ENCODE assay signal across 16 mouse cellular contexts in genomic region chr12:90694135-90694534, GRCm38 (mm10). TPM values are rescaled to one million over a fixed set of nuclear protein-coding genes. Genes with fewer than 3 reads are reported as not detected.
"Had no signal": no experiment of that assay in that cellular context is flagged by ENCODE, and none has a peak within 500 bp of the region (broad histone marks: within the 10 kb centered on the region; RNA-seq: fewer than 3 reads in every experiment).

No protein-coding gene starts in this region.

- H3K4me2 ChIP-seq: liver, embryonic 11.5 days; liver, embryonic 15.5 days; midbrain, embryonic 11.5 days had no signal

- ATAC-seq: intestine, postnatal 0 days had no signal

- H3K4me1 ChIP-seq: liver, embryonic 15.5 days had no signal

- H3K4me3 ChIP-seq: layer of hippocampus, adult 2 months; liver, embryonic 15.5 days had no signal

- H3K9me3 ChIP-seq: liver, embryonic 15.5 days had no signal

- H3K36me3 ChIP-seq: liver, embryonic 15.5 days had no signal

- DNase-seq: kidney, adult 2 months; kidney, postnatal 25 days; layer of hippocampus, adult 9-11 months; lung, adult 18-20 months; lung, postnatal 36 days; midbrain, embryonic 14.5 days; thymus, adult 2 months; thymus, postnatal 14 days; thymus, postnatal 4 days had no signal

- H3K27me3 ChIP-seq: liver, embryonic 15.5 days had no signal

- H3K9ac ChIP-seq: liver, embryonic 15.5 days had no signal

- H3K27ac ChIP-seq: kidney, postnatal 0 days; layer of hippocampus, adult 2 months; liver, embryonic 15.5 days had no signal

RNA-seq across cellular contexts. Expression of gene Dio2, which starts 44.1 kb away (rescaled TPM):
- polyA plus RNA-seq: liver, embryonic 11.5 days; spleen, adult 2 months had no signal
